In the genomic region with DNA sequence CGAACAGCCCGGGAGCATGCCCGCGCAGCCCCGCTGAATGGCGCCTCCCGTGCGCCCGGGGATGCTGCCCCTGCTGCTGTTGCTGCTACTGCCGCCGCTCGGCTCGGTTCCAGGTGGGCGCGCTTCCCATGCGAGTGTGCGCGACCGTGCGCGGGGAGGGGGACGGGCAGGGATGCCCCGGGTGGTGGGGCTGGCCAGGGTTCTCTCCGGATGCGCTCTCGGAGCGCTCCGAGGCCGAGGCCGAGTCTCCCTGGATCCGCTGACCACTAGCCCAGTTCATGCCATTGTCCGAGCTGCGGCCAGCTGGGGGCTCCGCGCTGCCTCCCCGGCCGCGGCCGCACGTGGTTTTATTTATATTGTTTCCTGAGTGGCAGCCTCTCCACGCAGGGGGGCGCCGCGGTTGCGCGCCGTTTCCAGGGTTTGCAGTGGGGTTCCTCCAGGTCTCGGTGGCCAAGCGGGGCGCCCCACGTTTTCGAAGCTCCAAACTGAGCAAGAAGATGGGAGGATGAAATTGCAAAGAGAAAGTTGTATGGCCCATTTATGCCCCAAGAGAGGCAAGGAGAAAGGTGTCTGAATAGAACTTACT, we compare ENCODE assay signal across 8 mouse cellular contexts. TPM values are rescaled to one million over a fixed set of nuclear protein-coding genes. Genes with fewer than 3 reads are reported as not detected.
DNase-seq lines count a peak whose midpoint lies in the region; ATAC-seq and TF ChIP-seq lines count a peak whose summit lies in the region.

No protein-coding gene starts in this region.

- no peaks in the 10 kb centered on the region for H3K27me3 ChIP-seq in kidney, embryonic 14.5 days (ENCODE audit: control insufficient read depth, insufficient read depth, low read length)
- H3K27me3 ChIP-seq in hindbrain, postnatal 0 days (ENCODE audit: insufficient read depth, low read length), result no peaks in the 10 kb centered on the region; the same call in 1 of the 2 replicates
- peaks cover 16% of the 10 kb centered on the region for H3K27me3 ChIP-seq in midbrain, embryonic 16.5 days (ENCODE audit: control insufficient read depth, insufficient read depth, low read depth, low read length)

- no peak for DNase-seq in kidney, adult 8-10 months
- DNase-seq in cerebellum, adult 9-10 months, result peak; percentile 9
- DNase-seq in frontal cortex, postnatal 10 days (ENCODE audit: low spot score in 2 of 2), result peak; percentile 34 to 57
- DNase-seq in hindbrain, postnatal 0 days (ENCODE audit: low spot score), result peak; percentile 83
- peak; percentile 87 for DNase-seq in left cerebral cortex, postnatal 4 days
- peak; percentile 70 for DNase-seq in testis, postnatal 10 days (ENCODE audit: low spot score)

- peak overlapping the region; percentile 91 for H3K27ac ChIP-seq in kidney, embryonic 14.5 days (ENCODE audit: low read depth, low read length)
- H3K27ac ChIP-seq in hindbrain, postnatal 0 days, result peak overlapping the region; percentile 66
- peak overlapping the region; percentile 62 for H3K27ac ChIP-seq in midbrain, embryonic 16.5 days (ENCODE audit: low read length)

- TF ChIP-seq CTCF in hindbrain, postnatal 0 days (IDR thresholded peaks at IDR 0.05; ENCODE audit: low read depth), result 0 out of 2 replicates have a peak, but pooled peaks have one; percentile 17

- WGBS in kidney, embryonic 14.5 days, result under 1% methylated on average over 44 of the region's 52 CpGs
- WGBS in hindbrain, postnatal 0 days, result 1% methylated on average over 42 of the region's 52 CpGs
- under 1% methylated on average over 47 of the region's 52 CpGs for WGBS in midbrain, embryonic 16.5 days

- H3K9ac ChIP-seq in kidney, embryonic 14.5 days (ENCODE audit: low read depth, low read length), result peak overlapping the region; percentile 91
- H3K9ac ChIP-seq in hindbrain, postnatal 0 days (replicated peaks; ENCODE audit: low read length), result peak overlapping the region; percentile 77
- peak overlapping the region; percentile 82 for H3K9ac ChIP-seq in midbrain, embryonic 16.5 days (ENCODE audit: low read depth, low read length)

- peak overlapping the region; percentile 85 for H3K4me3 ChIP-seq in kidney, embryonic 14.5 days (ENCODE audit: low read length)
- H3K4me3 ChIP-seq in hindbrain, postnatal 0 days (ENCODE audit: low read length), result peak overlapping the region; percentile 80
- peak overlapping the region; percentile 84 for H3K4me3 ChIP-seq in midbrain, embryonic 16.5 days (ENCODE audit: low read depth, low read length)

- H3K9me3 ChIP-seq in kidney, embryonic 14.5 days (ENCODE audit: control insufficient read depth, low read length), result no peaks in the 10 kb centered on the region
- no peaks in the 10 kb centered on the region for H3K9me3 ChIP-seq in hindbrain, postnatal 0 days (ENCODE audit: low read length)
- no peaks in the 10 kb centered on the region for H3K9me3 ChIP-seq in midbrain, embryonic 16.5 days (replicated peaks; ENCODE audit: control insufficient read depth, low read length, poor library complexity, severe bottlenecking)

- H3K4me2 ChIP-seq in kidney, embryonic 14.5 days (replicated peaks; ENCODE audit: low read depth, low read length), result peak overlapping the region; percentile 94
- H3K4me2 ChIP-seq in hindbrain, postnatal 0 days (ENCODE audit: low read depth, low read length), result peak overlapping the region; percentile 99
- peak overlapping the region; percentile 100 for H3K4me2 ChIP-seq in midbrain, embryonic 16.5 days (ENCODE audit: low read length)

- ATAC-seq in kidney, embryonic 14.5 days (ENCODE audit: low FRiP score, low TSS enrichment), result peak; percentile 82
- ATAC-seq in hindbrain, postnatal 0 days, result peak; percentile 88
- ATAC-seq in midbrain, embryonic 16.5 days, result peak; percentile 89

- H3K36me3 ChIP-seq in kidney, embryonic 14.5 days (ENCODE audit: control insufficient read depth, insufficient read depth, low read length), result no peaks in the 10 kb centered on the region
- no peaks in the 10 kb centered on the region for H3K36me3 ChIP-seq in hindbrain, postnatal 0 days (ENCODE audit: insufficient read depth, low read length)
- no peaks in the 10 kb centered on the region for H3K36me3 ChIP-seq in midbrain, embryonic 16.5 days (ENCODE audit: control insufficient read depth, insufficient read depth, low read length)

- peaks cover 15% of the 10 kb centered on the region for H3K4me1 ChIP-seq in kidney, embryonic 14.5 days (ENCODE audit: control insufficient read depth, insufficient read depth, low read length)
- H3K4me1 ChIP-seq in hindbrain, postnatal 0 days (ENCODE audit: insufficient read depth, low read length), result 0 out of 2 replicates have a peak, but pooled peaks cover 1% of the 10 kb centered on the region
- H3K4me1 ChIP-seq in midbrain, embryonic 16.5 days (ENCODE audit: control insufficient read depth, insufficient read depth, low read length), result peaks cover 18% of the 10 kb centered on the region

- intact Hi-C loops in left cerebral cortex, postnatal 4 days (cut with DNase I), result no loop called here

RNA-seq across cellular contexts. Expression of a gene that starts 0.8 kb away (rescaled TPM):
- polyA plus RNA-seq in kidney, embryonic 14.5 days (2014; fragmentation: Nextera tagmentation; extraction: Ambion mirVana), result 3.4 and 4.6 TPM in 2 replicates
- total RNA-seq in hindbrain, postnatal 0 days (2014; rRNA removed), result 1.4 and 4.4 TPM in 2 replicates
- polyA plus RNA-seq in hindbrain, postnatal 0 days (2015; fragmentation: Nextera tagmentation; extraction: Ambion mirVana), result 0.59 and 0.65 TPM in 2 replicates
- total RNA-seq in left cerebral cortex, postnatal 4 days (2021), result under 1 TPM; 0.48 to 0.52 TPM
- 0.41 and 0.56 TPM in 2 replicates for polyA plus RNA-seq in midbrain, embryonic 16.5 days (2015; fragmentation: Nextera tagmentation; extraction: Ambion mirVana)

Comparison
In these comparisons a context has a peak if more than half of its experiments do, and no peak if none do; other contexts are left out.
1. DNase-seq: peak in cerebellum, adult 9-10 months (single experiment), frontal cortex, postnatal 10 days (2 of 2), hindbrain, postnatal 0 days (single experiment), left cerebral cortex, postnatal 4 days (single experiment) and testis, postnatal 10 days (single experiment); none in kidney, adult 8-10 months (0 of 2).
2. Peak in every context shown above with its lines, with median percentiles within 50 percentile points of each other: ATAC-seq, H3K27ac ChIP-seq, H3K4me2 ChIP-seq, H3K4me3 ChIP-seq and H3K9ac ChIP-seq.